Mouse (Mus musculus) lung, embryonic 14.5 days (tissue): ENCODE results near the gene Podn. TPM values are rescaled to one million over a fixed set of nuclear protein-coding genes. Genes with fewer than 3 reads are reported as not detected.

Experiments
- ATAC-seq: fragments of 200-750 bp; cut with Nextera tagmentation; 2 replicates; pipeline ENCODE4 v1.8.0; 2017; ENCODE audit warnings: mild to moderate bottlenecking, moderate TSS enrichment, moderate library complexity; ENCODE audit not compliant: insufficient read depth
- DNase-seq: peaks from one replicate; pipeline ENCODE4 v3.0.0-alpha.2; 2015
- H3K27ac ChIP-seq: fragments of 300-500 bp; sonication (generic); 2 replicates; pipeline ENCODE4 v1.5.1; 2014; ENCODE audit warnings: low read depth, mild to moderate bottlenecking, moderate library complexity
- H3K27me3 ChIP-seq: fragments of 300-500 bp; sonication (generic); 2 replicates; pipeline ENCODE4 v1.6.1; 2014; ENCODE audit warnings: low read length, control low read depth; ENCODE audit not compliant: insufficient read depth
- H3K36me3 ChIP-seq: fragments of 300-500 bp; sonication (generic); 2 replicates; pipeline ENCODE4 v1.6.1; 2014; ENCODE audit warnings: control low read depth; ENCODE audit not compliant: insufficient read depth
- H3K4me1 ChIP-seq: fragments of 300-500 bp; sonication (generic); 2 replicates; pipeline ENCODE4 v1.6.1; 2014; ENCODE audit warnings: antibody characterized with exemption, control low read depth; ENCODE audit not compliant: insufficient read depth
- H3K4me2 ChIP-seq: fragments of 300-500 bp; sonication (generic); 2 replicates; pipeline ENCODE4 v1.6.1; 2014; ENCODE audit warnings: mild to moderate bottlenecking
- H3K4me3 ChIP-seq: fragments of 300-500 bp; sonication (generic); 2 replicates; pipeline ENCODE4 v1.5.1; 2014; ENCODE audit warnings: low read depth, low read length
- H3K9ac ChIP-seq: fragments of 300-500 bp; sonication (generic); 2 replicates; pipeline ENCODE4 v1.6.1; 2014
- H3K9me3 ChIP-seq: fragments of 300-500 bp; sonication (generic); 2 replicates; pipeline ENCODE4 v1.6.1; 2016; ENCODE audit warnings: low read depth, low read length, control low read depth
- CTCF ChIP-seq: IDR thresholded peaks from 2 replicates; pipeline ENCODE4 v1.5.1; 2016; ENCODE audit warnings: antibody characterized with exemption, low read depth
- WGBS: fragments of 180-500 bp; shearing (Covaris S2); extraction: QIAGEN DNeasy Blood & Tissue Kit; methylation state at CpG from one replicate; pipeline ENCODE4 v1.1.7; 2014; 5-methylcytosine and 5-hydroxymethylcytosine counted together
- microRNA-seq: library from miRNA; unstranded; fragments of <30 nt; microRNA quantifications from one replicate; pipeline ENCODE4, GENCODE M21; 2016; ENCODE audit warnings: borderline number of aligned reads
- polyA plus RNA-seq: library from polyadenylated mRNA; unstranded; fragments of >200 nt; fragmentation: Nextera tagmentation; extraction: Ambion mirVana; gene quantifications from 2 replicates; pipeline ENCODE4 v1.2.1, GENCODE M21; 2014

Gene Podn
- polyA plus RNA-seq, 1 experiment from 2014 or later, result 3.5 TPM

DNA sequence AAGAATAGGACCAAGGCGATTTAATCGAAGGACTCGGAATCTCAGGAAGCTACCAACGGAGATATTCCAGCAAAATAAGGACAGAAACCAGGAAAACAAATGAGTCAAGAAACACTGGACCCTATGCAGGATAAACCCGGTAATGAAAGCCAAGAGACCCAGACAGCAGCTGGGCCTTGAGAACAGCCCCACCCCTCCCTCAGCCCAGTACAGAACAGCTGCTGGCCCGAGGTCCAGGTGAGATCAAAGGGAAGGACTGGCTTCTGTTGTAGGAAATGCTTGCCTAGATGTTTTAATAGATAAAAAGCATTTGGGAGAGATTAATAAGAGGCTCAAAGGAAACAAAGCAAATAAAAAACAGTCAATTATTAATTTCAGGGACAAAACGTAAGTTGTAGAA lies 121.2 kb downstream of the Podn start:
- Histone ChIP-seq H3K27me3 (no peaks in the 10 kb centered on the region), H3K4me1 (no peaks in the 10 kb centered on the region), H3K36me3 (no peaks in the 10 kb centered on the region), H3K9me3 (no peaks in the 10 kb centered on the region), H3K27ac (no peak overlapping the region), H3K4me2 (no peak overlapping the region), H3K4me3 (no peak overlapping the region), H3K9ac (no peak overlapping the region)
- TF ChIP-seq CTCF, result no peak
- WGBS, result 64% methylated on average over 7 of the region's 7 CpGs
- ATAC-seq (no peak), DNase-seq (no peak)

DNA sequence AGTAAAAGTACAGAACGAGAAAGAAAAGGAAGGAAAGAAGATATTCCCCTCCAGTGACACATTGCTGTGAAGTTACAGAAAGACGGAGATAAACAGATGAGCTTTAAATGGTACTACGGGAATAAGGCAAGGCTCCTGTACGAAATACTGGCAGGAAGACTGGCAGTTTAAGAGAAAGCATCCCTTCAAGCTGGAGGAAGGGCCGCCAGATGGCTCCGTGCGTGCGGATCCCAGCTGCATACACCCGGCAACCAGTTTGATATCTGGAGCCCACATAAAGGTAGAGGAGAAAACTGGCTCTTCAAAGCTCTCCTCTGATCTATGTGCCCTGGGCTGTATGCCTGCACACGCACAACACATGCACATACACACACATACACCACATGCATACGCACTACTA lies 121.7 kb downstream of the Podn start:
- WGBS, result 63% methylated on average over 11 of the region's 11 CpGs
- Histone ChIP-seq H3K27ac (no peak overlapping the region), H3K27me3 (no peaks in the 10 kb centered on the region), H3K36me3 (no peaks in the 10 kb centered on the region), H3K4me3 (no peak overlapping the region), H3K4me1 (no peaks in the 10 kb centered on the region), H3K9ac (no peak overlapping the region), H3K4me2 (no peak overlapping the region), H3K9me3 (no peaks in the 10 kb centered on the region)
- ATAC-seq (no peak), DNase-seq (no peak)
- no peak for TF ChIP-seq CTCF

DNA sequence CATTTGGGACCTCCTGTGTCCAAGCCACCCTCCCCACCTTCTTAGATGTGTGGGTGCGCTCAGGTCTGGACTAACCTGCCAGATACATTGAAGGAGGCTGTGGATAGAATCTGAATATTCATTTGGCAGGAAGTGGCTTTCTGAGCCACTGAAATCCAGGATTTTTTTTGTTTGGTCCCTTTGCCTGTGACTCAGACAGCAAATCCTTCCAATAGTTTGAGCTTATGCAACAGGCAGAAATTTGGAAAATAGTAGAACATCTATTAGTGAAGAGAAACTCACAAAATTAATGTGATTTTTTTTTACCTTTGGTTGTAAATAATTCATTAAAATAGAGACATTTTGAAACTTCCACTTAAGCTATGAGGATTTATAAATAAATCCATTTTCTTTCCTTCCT lies 125.1 kb downstream of the Podn start:
- ATAC-seq, result no peak
- no peak for DNase-seq
- no peaks in the 10 kb centered on the region for H3K9me3 ChIP-seq

DNA sequence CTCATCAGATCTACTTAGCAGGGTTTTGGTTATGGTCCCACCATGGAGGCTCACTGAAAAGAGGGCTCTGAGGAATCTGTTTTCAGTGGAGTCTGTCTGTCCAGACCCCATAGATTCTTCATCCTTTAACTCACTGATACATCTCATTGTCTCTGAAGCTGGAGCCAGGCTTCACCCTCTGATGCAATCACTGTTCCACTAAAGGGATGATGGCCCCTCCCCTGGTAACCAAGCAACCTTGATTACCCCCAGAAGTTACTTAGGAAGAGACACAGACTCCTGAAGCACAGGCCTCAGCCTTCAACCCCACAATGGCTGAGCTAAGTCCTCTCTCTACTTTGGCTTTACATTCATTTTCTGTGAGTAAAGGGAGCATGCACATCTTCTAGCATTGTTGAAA lies 126.5 kb downstream of the Podn start:
- no peak overlapping the region for H3K9ac ChIP-seq
- H3K4me3 ChIP-seq, result no peak overlapping the region
- H3K4me1 ChIP-seq, result no peaks in the 10 kb centered on the region
- no peak overlapping the region for H3K27ac ChIP-seq
- ATAC-seq (no peak), DNase-seq (no peak)
- H3K9me3 ChIP-seq, result no peaks in the 10 kb centered on the region
- no peaks in the 10 kb centered on the region for H3K27me3 ChIP-seq
- no peak overlapping the region for H3K4me2 ChIP-seq
- no peaks in the 10 kb centered on the region for H3K36me3 ChIP-seq
- no peak for TF ChIP-seq CTCF

More for the DNA sequence above, 125.1 kb downstream of the Podn start:
- Histone ChIP-seq H3K36me3 (no peaks in the 10 kb centered on the region), H3K27me3 (no peaks in the 10 kb centered on the region), H3K4me3 (no peak overlapping the region), H3K27ac (no peak overlapping the region), H3K4me1 (no peaks in the 10 kb centered on the region), H3K4me2 (no peak overlapping the region), H3K9ac (no peak overlapping the region)
- TF ChIP-seq CTCF, result no peak
- WGBS, result 86% methylated on average over 1 of the region's 1 CpGs

DNA sequence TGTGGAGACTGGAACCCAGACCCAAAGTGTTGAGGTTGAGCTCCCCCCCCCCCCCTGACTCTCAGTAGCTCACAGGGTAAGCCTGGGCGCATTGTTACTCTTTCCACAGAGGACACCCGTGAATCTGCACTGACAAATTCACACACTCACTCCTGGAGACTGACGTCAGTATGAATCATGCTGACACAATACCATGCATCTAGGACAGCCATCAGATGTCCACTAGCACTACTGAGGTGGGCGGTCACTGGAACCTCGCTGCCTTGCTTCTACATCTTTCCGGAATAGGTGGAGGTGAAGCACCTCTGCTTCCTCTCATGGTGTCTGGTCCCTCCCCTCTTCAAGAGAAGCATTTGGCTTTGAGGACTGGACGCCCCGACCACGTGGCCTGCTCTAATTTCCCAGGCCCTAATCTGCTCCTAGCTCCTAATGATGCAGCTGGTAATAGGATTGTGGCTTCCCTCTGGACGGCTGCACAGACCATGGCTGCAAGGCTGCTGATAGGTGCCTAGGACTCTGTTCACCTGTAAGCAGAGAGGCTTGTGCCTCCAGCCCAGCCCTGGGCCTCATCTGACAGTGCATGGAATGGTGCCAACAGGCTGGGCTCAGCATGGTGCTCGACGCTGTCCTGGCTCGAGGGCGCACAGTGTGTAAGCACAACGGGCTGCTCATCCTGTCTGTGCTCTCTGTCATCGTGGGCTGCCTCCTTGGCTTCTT lies 128.1 kb downstream of the Podn start, which contains the start of gene Slc1a7:
TSS of gene Slc1a7 (plus strand) at position 367 of the 717 bp plus-strand sequence.
- Histone ChIP-seq H3K36me3 (no peaks in the 10 kb centered on the region), H3K9ac (no peak within 1 kb of the TSS), H3K27ac (no peak within 1 kb of the TSS), H3K9me3 (no peaks in the 10 kb centered on the region), H3K27me3 (no peaks in the 10 kb centered on the region), H3K4me1 (no peaks in the 10 kb centered on the region), H3K4me3 (no peak within 1 kb of the TSS), H3K4me2 (no peak within 1 kb of the TSS)
- peak; percentile 41; the same call in 1 of the 2 replicates for ATAC-seq
- no peak for DNase-seq
- 73% methylated on average over 16 of the region's 16 CpGs for WGBS
- TF ChIP-seq CTCF, result no peak

DNA sequence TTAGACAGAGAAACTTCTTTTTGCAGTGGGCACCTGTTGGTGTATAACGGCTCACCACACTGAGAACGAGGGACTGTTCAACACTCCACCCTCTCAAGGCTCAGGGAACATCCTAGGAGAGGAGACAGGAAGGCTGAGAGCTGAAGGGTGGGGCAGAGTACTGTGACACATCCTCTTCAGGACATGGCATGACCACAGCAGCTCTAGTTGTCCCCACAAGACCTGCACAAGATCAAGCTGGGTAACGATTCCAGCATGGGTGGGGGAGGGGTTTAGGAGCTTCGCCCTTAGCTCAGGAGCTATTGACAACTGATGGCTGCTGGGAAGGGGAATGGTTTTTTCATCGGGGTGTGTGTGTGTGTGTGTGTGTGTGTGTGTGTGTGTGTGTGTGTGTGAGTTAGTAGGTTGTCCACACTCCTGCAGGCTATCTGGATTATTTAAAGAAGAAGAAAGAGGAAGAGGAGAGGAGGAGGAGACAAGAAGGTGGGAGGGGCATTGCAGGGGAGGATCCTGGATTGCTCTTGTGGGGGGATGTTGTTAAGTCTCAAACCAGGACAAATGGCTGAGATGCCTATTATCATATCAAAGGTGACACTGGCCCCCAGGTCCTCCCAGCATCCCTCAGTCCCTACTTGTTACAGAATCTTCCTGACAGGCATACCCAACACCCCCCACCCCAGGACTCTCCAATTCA lies 129.7 kb downstream of the Podn start:
- no peak for DNase-seq
- no peaks in the 10 kb centered on the region for H3K36me3 ChIP-seq
- peaks cover 10% of the 10 kb centered on the region; the same call in 1 of the 2 replicates for H3K4me1 ChIP-seq
- no peak for TF ChIP-seq CTCF
- H3K4me3 ChIP-seq, result no peak overlapping the region
- H3K9me3 ChIP-seq, result no peaks in the 10 kb centered on the region
- no peak for ATAC-seq
- no peaks in the 10 kb centered on the region for H3K27me3 ChIP-seq
- no peak overlapping the region for H3K27ac ChIP-seq
- no peak overlapping the region for H3K4me2 ChIP-seq
- H3K9ac ChIP-seq, result no peak overlapping the region
- WGBS, result 48% methylated on average over 5 of the region's 5 CpGs

Small RNA genes within 50 kb of the gene (microRNA-seq; reads per million reads assigned to microRNA genes)
- gene Mir6397, result not detected

Other genes starting within 250 kb of the Podn start
- gene Magoh, start 216.7 kb downstream of the Podn start, polyA plus RNA-seq, result 219 and 232 TPM in 2 replicates
- gene 0610037L13Rik, start 206.6 kb downstream of the Podn start, polyA plus RNA-seq, result 138 and 139 TPM in 2 replicates
- gene Cpt2, start 172.8 kb downstream of the Podn start, polyA plus RNA-seq, result 38.6 and 40.2 TPM in 2 replicates
- gene Slc1a7, start 128.1 kb downstream of the Podn start, polyA plus RNA-seq, result 0.05 and 0.09 TPM in 2 replicates
- 239 and 248 TPM in 2 replicates for gene Scp2, start 48.6 kb upstream of the Podn start, polyA plus RNA-seq
- gene Echdc2, start 69.0 kb upstream of the Podn start, polyA plus RNA-seq, result 43.4 and 44.3 TPM in 2 replicates
- gene Zyg11a, start 121.6 kb upstream of the Podn start, polyA plus RNA-seq, result 0.11 and 0.20 TPM in 2 replicates
- gene Zyg11b, start 204.7 kb upstream of the Podn start, polyA plus RNA-seq, result 16.5 and 16.6 TPM in 2 replicates
- gene Coa7, start 231.7 kb upstream of the Podn start, polyA plus RNA-seq, result 50.1 and 52.9 TPM in 2 replicates